Mouse (Mus musculus): ENCODE measurements at regions not wholly inside any gene's neighbourhood (a gene's known extent, or its start where the extent isn't known, plus 50 kb on each side); places are given as distances from the start of the nearest gene placed in this dataset.
A peak's percentile ranks its signal among the peaks of the same experiment; 100 is the strongest.

GRCm38 (mm10) chr9:43961431-43961830, 81.8 kb upstream of the Thy1 start:
- no peaks in the 10 kb centered on the region for H3K36me3 ChIP-seq
- WGBS, result 25% methylated on average over 12 of the region's 12 CpGs
- H3K4me1 ChIP-seq (replicated peaks), result peaks cover 37% of the 10 kb centered on the region
- no peak overlapping the region for H3K9ac ChIP-seq
- no peaks in the 10 kb centered on the region for H3K9me3 ChIP-seq
- ATAC-seq (ENCODE audit: low FRiP score), result peak; percentile 33; the same call in 1 of the 2 replicates
- H3K27ac ChIP-seq, result peak overlapping the region; percentile 66
- H3K27me3 ChIP-seq, result peaks cover 16% of the 10 kb centered on the region; the same call in 1 of the 2 replicates
- H3K4me3 ChIP-seq, result no peak overlapping the region
- no peak overlapping the region for H3K4me2 ChIP-seq

- Histone ChIP-seq H3K4me3 (no peak overlapping the region), H3K27me3 (peaks cover 8% of the 10 kb centered on the region; the same call in 1 of the 2 replicates), H3K4me2 (no peak overlapping the region), H3K36me3 (no peaks in the 10 kb centered on the region), H3K9ac (no peak overlapping the region), H3K4me1 (replicated peaks) (peaks cover 49% of the 10 kb centered on the region), H3K9me3 (no peaks in the 10 kb centered on the region), H3K27ac (no peak overlapping the region)
- 80% methylated on average over 4 of the region's 4 CpGs for WGBS
- ATAC-seq (ENCODE audit: low FRiP score), result no peak
Measured at GRCm38 (mm10) chr9:43965171-43965570, 78.0 kb upstream of the Thy1 start.

GRCm38 (mm10) chr9:43965811-43966210, 77.4 kb upstream of the Thy1 start:
- no peak for ATAC-seq (ENCODE audit: low FRiP score)

GRCm38 (mm10) chr9:43970043-43970795, 73.0 kb upstream of the Thy1 start:
- Histone ChIP-seq H3K36me3 (no peaks in the 10 kb centered on the region), H3K4me2 (peak overlapping the region; percentile 43), H3K9ac (peak overlapping the region; percentile 49), H3K27me3 (no peaks in the 10 kb centered on the region), H3K27ac (peak overlapping the region; percentile 87), H3K4me1 (replicated peaks) (peaks cover 53% of the 10 kb centered on the region), H3K4me3 (peak overlapping the region; percentile 25), H3K9me3 (no peaks in the 10 kb centered on the region)
- peak; percentile 84 for ATAC-seq (ENCODE audit: low FRiP score)
- 17% methylated on average over 9 of the region's 9 CpGs for WGBS

More at GRCm38 (mm10) chr9:43965811-43966210, 77.4 kb upstream of the Thy1 start:
- no peak overlapping the region for H3K27ac ChIP-seq
- H3K27me3 ChIP-seq, result peaks cover 8% of the 10 kb centered on the region; the same call in 1 of the 2 replicates
- no peak overlapping the region for H3K9ac ChIP-seq
- no peaks in the 10 kb centered on the region for H3K9me3 ChIP-seq
- H3K4me2 ChIP-seq, result no peak overlapping the region
- H3K4me3 ChIP-seq, result no peak overlapping the region
- H3K4me1 ChIP-seq (replicated peaks), result peaks cover 56% of the 10 kb centered on the region
- H3K36me3 ChIP-seq, result no peaks in the 10 kb centered on the region
- 57% methylated on average over 5 of the region's 5 CpGs for WGBS

- WGBS, result 28% methylated on average over 3 of the region's 3 CpGs
- peak; percentile 37; the same call in 1 of the 2 replicates for ATAC-seq (ENCODE audit: low FRiP score)
- H3K9me3 ChIP-seq, result no peaks in the 10 kb centered on the region
Measured at GRCm38 (mm10) chr9:43970858-43971257, 72.3 kb upstream of the Thy1 start.

GRCm38 (mm10) chr9:43972290-43972689, 70.9 kb upstream of the Thy1 start:
- H3K27ac ChIP-seq, result no peak overlapping the region
- WGBS, result 10% methylated on average over 3 of the region's 3 CpGs

More at GRCm38 (mm10) chr9:43970858-43971257, 72.3 kb upstream of the Thy1 start:
- H3K4me2 ChIP-seq, result no peak overlapping the region
- H3K4me1 ChIP-seq (replicated peaks), result peaks cover 52% of the 10 kb centered on the region
- peak overlapping the region; percentile 87 for H3K27ac ChIP-seq
- H3K27me3 ChIP-seq, result no peaks in the 10 kb centered on the region
- no peak overlapping the region for H3K4me3 ChIP-seq
- no peaks in the 10 kb centered on the region for H3K36me3 ChIP-seq
- H3K9ac ChIP-seq, result peak overlapping the region; percentile 36; the same call in 1 of the 2 replicates

GRCm38 (mm10) chr9:43975405-43975804, 67.8 kb upstream of the Thy1 start:
- Histone ChIP-seq H3K4me3 (no peak overlapping the region), H3K27me3 (no peaks in the 10 kb centered on the region), H3K4me2 (no peak overlapping the region), H3K4me1 (replicated peaks) (peaks cover 13% of the 10 kb centered on the region), H3K27ac (no peak overlapping the region), H3K9ac (no peak overlapping the region), H3K36me3 (no peaks in the 10 kb centered on the region), H3K9me3 (no peaks in the 10 kb centered on the region)
- WGBS, result 69% methylated on average over 2 of the region's 2 CpGs
- ATAC-seq (ENCODE audit: low FRiP score), result no peak

More at GRCm38 (mm10) chr9:43972290-43972689, 70.9 kb upstream of the Thy1 start:
- Histone ChIP-seq H3K36me3 (no peaks in the 10 kb centered on the region), H3K4me2 (no peak overlapping the region), H3K27me3 (no peaks in the 10 kb centered on the region), H3K4me1 (replicated peaks) (peaks cover 43% of the 10 kb centered on the region), H3K9me3 (no peaks in the 10 kb centered on the region), H3K4me3 (no peak overlapping the region), H3K9ac (no peak overlapping the region)
- no peak for ATAC-seq (ENCODE audit: low FRiP score)

GRCm38 (mm10) chr9:43976366-43976765, 66.8 kb upstream of the Thy1 start:
- Histone ChIP-seq H3K36me3 (no peaks in the 10 kb centered on the region), H3K9me3 (no peaks in the 10 kb centered on the region), H3K4me1 (replicated peaks) (peaks cover 4% of the 10 kb centered on the region), H3K9ac (no peak overlapping the region), H3K4me2 (no peak overlapping the region), H3K4me3 (no peak overlapping the region), H3K27ac (no peak overlapping the region), H3K27me3 (no peaks in the 10 kb centered on the region)
- WGBS, result 89% methylated on average over 5 of the region's 5 CpGs
- no peak for ATAC-seq (ENCODE audit: low FRiP score)

- Histone ChIP-seq H3K9me3 (no peaks in the 10 kb centered on the region), H3K27ac (no peak overlapping the region), H3K4me3 (no peak overlapping the region), H3K9ac (no peak overlapping the region), H3K4me2 (no peak overlapping the region), H3K27me3 (0 out of 2 replicates have a peak, but pooled peaks cover 3% of the 10 kb centered on the region), H3K36me3 (no peaks in the 10 kb centered on the region), H3K4me1 (replicated peaks) (no peaks in the 10 kb centered on the region)
- no peak for ATAC-seq (ENCODE audit: low FRiP score)
- 73% methylated on average over 3 of the region's 3 CpGs for WGBS
Measured at GRCm38 (mm10) chr9:43977773-43978172, 65.4 kb upstream of the Thy1 start.

- 37% methylated on average over 8 of the region's 8 CpGs for WGBS
- H3K4me2 ChIP-seq, result no peak overlapping the region
- no peak for ATAC-seq (ENCODE audit: low FRiP score)
Measured at GRCm38 (mm10) chr9:43981376-43981775, 61.8 kb upstream of the Thy1 start.

GRCm38 (mm10) chr9:43982359-43982889, 60.8 kb upstream of the Thy1 start:
- H3K27ac ChIP-seq, result no peak overlapping the region
- no peak overlapping the region for H3K9ac ChIP-seq
- ATAC-seq (ENCODE audit: low FRiP score), result no peak
- H3K27me3 ChIP-seq, result 0 out of 2 replicates have a peak, but pooled peaks cover 8% of the 10 kb centered on the region
- no peaks in the 10 kb centered on the region for H3K9me3 ChIP-seq
- H3K4me3 ChIP-seq, result no peak overlapping the region
- H3K4me1 ChIP-seq (replicated peaks), result no peaks in the 10 kb centered on the region
- WGBS, result 69% methylated on average over 5 of the region's 5 CpGs
- H3K4me2 ChIP-seq, result no peak overlapping the region
- H3K36me3 ChIP-seq, result no peaks in the 10 kb centered on the region

More at GRCm38 (mm10) chr9:43981376-43981775, 61.8 kb upstream of the Thy1 start:
- Histone ChIP-seq H3K4me3 (no peak overlapping the region), H3K36me3 (no peaks in the 10 kb centered on the region), H3K27me3 (0 out of 2 replicates have a peak, but pooled peaks cover 8% of the 10 kb centered on the region), H3K27ac (no peak overlapping the region), H3K4me1 (replicated peaks) (no peaks in the 10 kb centered on the region), H3K9ac (peak overlapping the region; percentile 35; the same call in 1 of the 2 replicates), H3K9me3 (no peaks in the 10 kb centered on the region)

GRCm38 (mm10) chr9:43983220-43983619, 60.0 kb upstream of the Thy1 start:
- whole genome bisulfite sequencing, result 65% methylated on average over 2 of the region's 2 CpGs
- Histone ChIP-seq H3K4me2 (no peak overlapping the region), H3K9ac (no peak overlapping the region), H3K4me3 (no peak overlapping the region), H3K9me3 (no peaks in the 10 kb centered on the region), H3K27me3 (peaks cover 15% of the 10 kb centered on the region; the same call in 1 of the 2 replicates), H3K36me3 (no peaks in the 10 kb centered on the region), H3K27ac (no peak overlapping the region), H3K4me1 (replicated peaks) (no peaks in the 10 kb centered on the region)
- ATAC-seq (ENCODE audit: low FRiP score), result no peak

Data from hindbrain, embryonic 13.5 days (tissue).